Mouse (Mus musculus) layer of hippocampus, adult 9-11 months (tissue): ENCODE data around the gene Pabpn1.
"Not testable (repeated sequence)": the region's sequence is repeated elsewhere in the genome, so short reads cannot be mapped to it uniquely, and the experiment has no call there.

Source experiments
- DNase-seq: peaks from one replicate; pipeline ENCODE4 v3.0.0; 2022

The Pabpn1 gene

DNA sequence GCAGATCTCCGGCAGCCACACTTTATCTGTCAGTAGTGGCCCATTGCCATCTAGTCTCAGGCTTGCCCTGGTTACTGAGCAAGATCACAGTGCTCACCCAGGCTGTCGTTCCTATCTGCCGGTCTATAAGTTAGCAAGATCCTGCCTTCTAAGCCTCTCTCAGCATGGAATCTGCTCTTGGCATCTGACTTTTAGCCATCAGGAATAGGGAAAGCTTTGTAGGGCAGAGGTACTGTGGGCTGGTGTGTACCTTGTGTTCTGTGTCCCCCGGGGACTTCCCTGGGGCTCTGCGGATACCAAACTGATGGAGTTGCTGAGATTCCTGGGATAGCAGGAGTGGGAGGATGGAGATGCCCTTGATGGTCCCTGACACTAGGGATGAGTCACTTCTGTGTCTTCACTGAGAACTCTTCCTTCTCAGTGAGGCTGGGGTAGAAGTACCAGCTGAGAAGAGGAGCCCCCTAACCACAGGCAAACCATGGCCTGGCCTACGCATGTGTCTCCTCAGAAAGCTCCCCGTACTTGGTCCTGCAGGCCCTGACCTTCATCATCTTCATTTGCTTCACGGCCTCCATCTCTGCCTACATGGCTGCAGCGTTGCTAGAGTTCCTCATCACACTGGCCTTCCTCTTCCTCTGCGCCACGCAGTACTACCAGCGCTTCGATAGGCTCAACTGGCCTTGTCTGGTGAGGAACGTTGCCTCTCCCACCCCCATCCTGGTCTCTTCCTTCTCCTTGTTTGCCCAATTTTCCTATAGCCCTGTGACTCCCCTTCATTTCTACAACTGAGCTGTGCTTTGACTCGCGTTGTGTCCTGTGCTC is 45.3 kb downstream of the Pabpn1 start:
- DNase-seq, result no peak

DNA sequence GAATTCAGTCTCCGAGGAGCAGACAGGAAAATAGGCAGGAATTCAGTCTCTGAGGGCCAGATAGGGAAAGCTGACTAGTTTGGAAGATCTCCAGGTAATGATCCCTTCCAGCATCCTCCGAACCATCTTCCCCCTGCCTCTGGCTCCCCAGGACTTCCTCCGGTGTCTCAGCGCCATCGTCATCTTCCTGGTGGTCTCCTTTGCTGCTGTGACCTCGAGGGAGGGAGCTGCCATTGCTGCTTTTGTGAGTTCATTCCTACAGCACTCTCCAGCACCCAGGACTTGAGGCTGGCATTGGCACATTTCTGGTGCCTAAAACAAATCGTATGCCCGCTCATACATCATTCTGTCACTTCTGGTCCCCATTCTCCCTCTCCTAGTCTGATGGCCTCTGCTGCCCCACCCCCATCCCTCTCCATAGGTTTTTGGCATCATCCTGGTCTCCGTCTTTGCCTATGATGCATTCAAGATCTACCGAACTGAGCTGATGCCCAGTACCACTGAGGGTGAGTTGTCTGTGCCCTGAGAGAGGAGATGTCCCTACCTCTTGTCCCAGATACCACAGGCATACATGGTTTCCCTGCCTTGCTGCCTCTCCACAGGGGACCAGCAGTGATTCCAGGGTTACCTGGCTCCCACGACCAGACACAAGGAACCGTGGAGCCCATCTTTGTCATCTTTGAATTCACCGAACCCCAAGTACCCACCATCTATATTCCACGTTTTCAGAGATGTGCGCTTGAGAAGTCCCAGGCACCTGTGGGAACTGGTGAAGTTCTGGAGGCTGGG is 46.3 kb downstream of the Pabpn1 start:
- no peak for DNase-seq

DNA sequence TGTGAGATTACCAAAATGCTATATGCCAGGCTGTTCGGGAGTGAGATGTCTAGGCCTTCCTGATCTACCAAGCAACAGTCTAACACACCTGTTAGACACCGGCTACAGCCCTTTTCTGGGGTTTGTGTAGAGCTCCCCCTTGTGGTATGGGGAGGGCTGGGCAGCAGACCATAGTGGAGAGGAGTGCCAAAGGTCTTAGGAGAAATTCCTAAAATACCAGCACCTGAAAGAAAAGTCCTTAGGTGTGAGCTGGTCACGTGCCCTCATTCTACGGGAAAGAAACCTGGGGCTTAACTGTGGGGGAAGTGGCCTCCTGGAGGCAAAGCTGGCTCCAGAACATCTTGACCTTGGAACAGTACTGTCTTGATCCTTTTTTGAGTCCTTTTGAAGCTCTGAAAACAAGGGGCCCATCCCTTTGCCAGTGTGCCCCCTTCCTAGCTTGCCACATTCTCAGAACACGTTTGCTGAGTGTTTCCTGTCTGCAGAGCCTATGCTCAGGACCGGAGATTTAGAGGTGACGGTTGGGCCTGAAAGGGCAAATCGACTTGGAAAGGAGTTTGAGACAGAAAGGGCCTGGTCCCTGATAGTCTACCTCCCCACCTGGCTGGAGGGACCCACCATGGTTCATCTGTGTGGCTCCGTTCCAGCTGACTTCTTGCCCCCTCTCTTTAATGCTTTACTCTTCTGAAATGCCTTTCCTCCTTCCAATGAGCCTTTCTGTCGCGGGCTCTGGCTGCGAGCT is 47.3 kb downstream of the Pabpn1 start:
- no peak for DNase-seq

DNA sequence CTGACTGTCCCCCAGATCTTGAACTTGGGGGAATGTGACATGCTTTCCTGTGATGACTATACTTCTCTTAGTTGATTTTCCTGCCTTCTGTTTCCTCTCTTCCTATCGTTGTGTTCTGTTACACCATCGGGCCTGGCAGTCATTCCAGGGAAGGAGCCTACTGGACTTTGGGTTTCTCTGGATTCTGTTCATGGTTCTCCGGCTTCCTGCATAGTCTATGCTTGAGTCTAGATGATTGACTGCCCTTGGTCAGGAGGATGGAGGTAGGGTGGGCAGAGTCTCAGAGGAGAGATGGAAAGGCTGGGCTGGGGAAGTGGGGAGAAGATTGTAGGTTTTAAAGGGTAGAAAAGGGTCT is 47.9 kb downstream of the Pabpn1 start:
- no peak for DNase-seq

DNA sequence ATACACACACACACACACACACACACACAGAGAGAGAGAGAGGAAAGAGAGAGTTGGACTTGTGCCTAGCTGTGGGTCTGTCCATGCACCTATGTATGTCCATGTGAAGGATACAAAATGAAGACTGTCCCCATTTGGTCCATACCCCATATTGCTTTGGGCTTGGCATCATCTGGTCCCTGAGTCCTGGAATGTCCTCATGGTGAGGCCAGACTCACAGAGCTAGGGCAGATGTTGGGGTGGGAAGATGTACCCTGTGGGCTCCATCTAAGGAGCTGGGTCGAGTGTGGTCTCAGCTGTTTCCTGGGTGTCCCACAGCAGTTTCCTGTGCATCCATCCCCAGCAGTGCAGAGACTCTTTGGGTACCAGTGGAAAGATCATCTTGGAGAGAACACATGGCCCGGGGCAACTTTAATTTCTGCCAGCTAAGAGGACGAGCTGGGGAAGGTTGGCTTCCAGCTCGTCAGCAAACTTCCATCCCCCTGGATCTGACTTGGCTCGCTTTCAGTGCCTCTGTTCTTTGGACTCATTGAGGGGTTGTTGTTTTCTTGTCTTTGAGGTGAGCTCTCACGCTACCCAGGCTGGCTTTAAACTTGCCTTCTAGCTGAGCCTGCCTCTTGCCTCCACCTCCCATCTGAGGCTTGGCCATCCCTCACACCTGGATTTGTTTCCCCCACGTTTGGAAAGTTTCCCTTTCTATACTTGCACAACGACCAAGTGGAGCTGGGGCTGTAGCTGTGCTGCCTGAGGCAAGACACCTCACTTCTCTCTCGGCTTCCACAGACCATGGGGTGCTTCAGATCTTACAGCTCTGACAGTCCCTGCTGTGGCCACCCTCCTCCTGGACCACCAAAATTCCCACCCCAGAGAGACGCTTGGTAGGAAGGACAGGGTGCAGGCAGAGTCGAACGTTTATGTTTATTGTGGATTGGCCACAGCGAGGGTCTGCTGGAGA is 49.0 kb downstream of the Pabpn1 start:
- DNase-seq, result no peak

DNA sequence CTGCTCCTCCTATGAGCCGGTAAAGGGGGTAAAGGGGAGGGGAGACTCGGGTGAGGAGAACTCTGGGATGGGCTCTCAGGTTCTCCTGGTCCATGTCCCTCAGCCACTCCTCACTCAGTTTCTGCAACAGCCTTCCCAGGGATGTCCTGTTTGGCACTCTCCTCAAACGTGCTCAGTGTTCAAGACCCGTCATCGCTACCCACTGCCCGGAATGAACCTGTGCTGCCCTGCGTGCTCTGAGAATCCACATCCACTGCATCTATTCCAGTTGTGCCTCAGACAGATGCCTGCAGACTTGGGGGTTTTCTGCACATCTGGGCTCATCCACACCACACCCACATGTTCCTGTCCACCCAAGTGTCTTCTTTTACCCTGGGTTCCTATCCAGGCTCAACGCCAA is 50.2 kb downstream of the Pabpn1 start:
- no peak for DNase-seq

DNA sequence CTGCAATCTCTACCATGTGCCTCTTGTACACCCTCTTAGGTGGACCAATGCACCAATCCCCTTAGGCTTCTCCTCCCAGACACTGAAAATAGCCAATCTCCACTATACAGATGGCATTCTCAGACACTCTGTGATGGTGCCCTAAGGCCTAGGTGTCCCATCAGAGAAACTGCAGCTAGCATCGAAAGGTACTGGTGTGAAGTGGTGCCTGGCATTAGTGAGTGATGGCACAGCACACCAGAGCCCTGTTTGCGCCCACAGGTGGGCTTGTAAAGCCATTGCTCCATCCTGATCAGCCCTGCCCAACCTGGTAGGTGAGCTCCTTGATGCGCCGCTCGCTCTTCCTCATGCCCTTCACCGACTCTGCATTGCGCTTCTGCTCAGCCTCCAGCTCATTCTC is 51.7 kb downstream of the Pabpn1 start:
- no peak for DNase-seq

DNA sequence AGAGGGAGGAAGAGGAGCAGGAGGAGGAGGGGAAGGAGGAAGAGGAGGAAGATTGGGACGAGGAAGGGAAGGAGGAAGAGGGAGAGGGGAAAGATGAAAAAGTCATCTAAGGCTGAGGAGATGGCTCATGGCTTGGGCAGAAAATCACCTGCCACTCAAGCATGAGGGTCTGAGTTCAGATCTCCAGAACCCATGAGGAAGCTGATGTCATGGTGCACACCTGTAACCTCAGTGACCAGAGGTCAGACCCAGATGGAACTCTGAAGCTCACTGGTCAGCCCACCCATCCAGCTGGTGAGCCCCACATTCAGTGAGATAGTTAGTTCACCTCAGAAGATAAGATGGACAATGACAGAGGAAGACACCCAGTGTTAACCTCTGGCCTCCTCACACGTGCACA is 52.6 kb downstream of the Pabpn1 start:
- DNase-seq, result no peak

DNA sequence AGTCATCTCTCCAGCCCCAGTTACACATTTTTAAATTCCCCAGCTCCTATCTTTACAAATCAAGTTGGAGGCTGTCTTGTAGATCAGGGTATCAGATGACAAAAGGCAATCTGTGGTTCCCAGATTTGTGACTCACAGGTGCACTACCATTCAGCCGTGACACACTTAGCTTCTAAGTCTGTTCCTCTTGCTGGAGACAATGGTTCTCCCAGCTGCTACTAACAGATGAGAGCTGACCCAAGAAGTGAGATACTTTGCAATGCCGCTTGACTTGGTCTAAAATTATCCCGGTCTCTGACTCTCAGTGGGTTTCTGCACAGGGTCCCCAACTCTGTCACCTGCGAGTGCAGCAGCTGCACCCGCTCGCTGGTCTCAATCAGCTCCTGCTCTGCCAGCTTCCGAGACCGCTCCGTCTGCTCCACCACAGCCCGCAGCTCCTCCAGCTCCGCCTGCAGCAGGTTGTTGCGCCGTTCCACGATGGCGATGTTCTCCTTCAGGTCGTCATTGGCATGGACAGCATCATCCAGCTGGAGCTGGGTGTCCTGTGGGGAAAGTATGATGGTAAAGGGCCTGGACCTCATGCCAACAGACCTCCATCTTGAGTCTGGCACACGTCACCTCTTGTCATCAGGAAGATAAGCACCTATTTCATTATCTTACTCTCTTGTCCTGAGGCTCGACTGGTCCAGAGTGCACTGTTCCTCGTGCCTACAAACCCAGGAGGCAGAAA is 53.8 kb downstream of the Pabpn1 start:
- DNase-seq, result no peak

DNA sequence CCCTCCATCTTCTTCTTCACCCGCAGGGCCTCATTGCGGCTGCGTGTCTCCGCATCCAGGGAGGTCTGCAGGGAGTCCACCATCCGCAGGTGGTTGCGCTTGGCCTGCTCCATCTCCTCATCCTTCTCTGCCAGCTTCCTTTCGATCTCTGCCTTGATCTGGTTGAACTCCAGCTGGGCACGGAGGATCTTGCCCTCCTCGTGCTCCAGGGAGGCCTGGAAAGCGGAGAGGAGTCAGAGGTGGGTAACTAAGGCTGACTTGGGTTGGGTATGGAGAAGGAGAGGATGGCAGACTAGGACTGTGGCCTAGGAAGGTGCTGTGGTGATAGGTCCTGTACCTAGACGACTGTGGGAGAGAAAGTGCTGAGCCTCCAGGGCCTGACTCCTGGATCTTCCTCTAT is 54.7 kb downstream of the Pabpn1 start:
- not testable (repeated sequence) for DNase-seq
